8 mouse cellular contexts compared by ENCODE assay signal in genomic region chr2:25546811-25547491, GRCm38 (mm10). TPM values are rescaled to one million over a fixed set of nuclear protein-coding genes. Genes with fewer than 3 reads are reported as not detected.
DNase-seq lines count a peak whose midpoint lies in the region; ATAC-seq lines count a peak whose summit lies in the region.

Traf2 (minus strand) TSS chr2:25546940.

- peak within 1 kb of the TSS; percentile 88 for H3K4me2 ChIP-seq in heart, embryonic 13.5 days
- peak within 1 kb of the TSS; percentile 71 for H3K4me2 ChIP-seq in liver, embryonic 12.5 days
- H3K4me2 ChIP-seq in stomach, embryonic 15.5 days, result peak within 1 kb of the TSS; percentile 71

- H3K4me3 ChIP-seq in brown adipose tissue, adult 24 weeks (ENCODE audit: insufficient read depth, low read depth, low read length), result peak within 1 kb of the TSS; percentile 72
- peak within 1 kb of the TSS; percentile 84 for H3K4me3 ChIP-seq in heart, embryonic 13.5 days
- H3K4me3 ChIP-seq in liver, embryonic 12.5 days, result peak within 1 kb of the TSS; percentile 74
- peak within 1 kb of the TSS; percentile 82 for H3K4me3 ChIP-seq in stomach, embryonic 15.5 days (replicated peaks)

- DNase-seq in CD4-positive, CD25-positive, alpha-beta regulatory T cell, adult 2 months (ENCODE audit: low read depth, low spot score), result peak; percentile 99
- peak; percentile 92 for DNase-seq in fat pad, adult 2 months (ENCODE audit: extremely low read depth, low read depth, low spot score)
- DNase-seq in kidney, postnatal 10 days, result peak; percentile 99
- DNase-seq in natural killer cell, adult 2 months (ENCODE audit: low spot score in 2 of 2), result peak; percentile 98

- peak within 1 kb of the TSS; percentile 93 for H3K9ac ChIP-seq in heart, embryonic 13.5 days
- peak within 1 kb of the TSS; percentile 87 for H3K9ac ChIP-seq in liver, embryonic 12.5 days
- H3K9ac ChIP-seq in stomach, embryonic 15.5 days, result peak within 1 kb of the TSS; percentile 76

- peaks cover 17% of the 10 kb centered on the region for H3K4me1 ChIP-seq in brown adipose tissue, adult 24 weeks (ENCODE audit: control insufficient read depth, insufficient read depth, insufficient read length, low read length)
- H3K4me1 ChIP-seq in heart, embryonic 13.5 days, result peaks cover 19% of the 10 kb centered on the region
- H3K4me1 ChIP-seq in liver, embryonic 12.5 days, result peaks cover 33% of the 10 kb centered on the region
- H3K4me1 ChIP-seq in stomach, embryonic 15.5 days, result peaks cover 7% of the 10 kb centered on the region; the same call in 1 of the 2 replicates

- 3% methylated on average over 46 of the region's 48 CpGs for WGBS in heart, embryonic 13.5 days
- WGBS in liver, embryonic 12.5 days (ENCODE audit: insufficient replicate concordance), result 3% methylated on average over 48 of the region's 48 CpGs
- 3% methylated on average over 48 of the region's 48 CpGs for WGBS in stomach, embryonic 15.5 days

- no peaks in the 10 kb centered on the region for H3K9me3 ChIP-seq in heart, embryonic 13.5 days
- no peaks in the 10 kb centered on the region for H3K9me3 ChIP-seq in liver, embryonic 12.5 days (replicated peaks)
- H3K9me3 ChIP-seq in stomach, embryonic 15.5 days, result no peaks in the 10 kb centered on the region

- H3K36me3 ChIP-seq in heart, embryonic 13.5 days, result peaks cover 10% of the 10 kb centered on the region; the same call in 1 of the 2 replicates
- peaks cover 7% of the 10 kb centered on the region for H3K36me3 ChIP-seq in liver, embryonic 12.5 days
- no peaks in the 10 kb centered on the region for H3K36me3 ChIP-seq in stomach, embryonic 15.5 days

- H3K27me3 ChIP-seq in heart, embryonic 13.5 days (replicated peaks), result no peaks in the 10 kb centered on the region; the same call in 1 of the 2 replicates
- H3K27me3 ChIP-seq in liver, embryonic 12.5 days (replicated peaks), result 0 out of 2 replicates have a peak, but pooled peaks cover 4% of the 10 kb centered on the region
- H3K27me3 ChIP-seq in stomach, embryonic 15.5 days (replicated peaks), result no peaks in the 10 kb centered on the region

- ATAC-seq in heart, embryonic 13.5 days (ENCODE audit: extremely low read depth, insufficient number of reproducible peaks, low FRiP score, low TSS enrichment), result peak; percentile 99
- ATAC-seq in liver, embryonic 12.5 days, result peak; percentile 100
- ATAC-seq in stomach, embryonic 15.5 days (ENCODE audit: insufficient read depth, low FRiP score, low read depth), result peak; percentile 99

- peak within 1 kb of the TSS; percentile 73 for H3K27ac ChIP-seq in brown adipose tissue, adult 24 weeks (replicated peaks; ENCODE audit: low read depth, low read length)
- H3K27ac ChIP-seq in heart, embryonic 13.5 days (replicated peaks), result peak within 1 kb of the TSS; percentile 79
- peak within 1 kb of the TSS; percentile 85 for H3K27ac ChIP-seq in liver, embryonic 12.5 days
- peak within 1 kb of the TSS; percentile 76; the same call in 1 of the 2 replicates for H3K27ac ChIP-seq in stomach, embryonic 15.5 days

RNA-seq across cellular contexts. Expression of gene Traf2, which starts in this region (rescaled TPM):
- polyA plus RNA-seq in brown adipose tissue, adult 24 weeks (2012; ENCODE audit: insufficient read depth, insufficient read length, missing spikeins), result 7.0 and 12.9 TPM in 2 replicates
- polyA plus RNA-seq in heart, embryonic 13.5 days (2015; fragmentation: Nextera tagmentation; extraction: Ambion mirVana), result 21.0 and 22.9 TPM in 2 replicates
- polyA plus RNA-seq in liver, embryonic 12.5 days (2016; fragmentation: Nextera tagmentation; extraction: Ambion mirVana), result 22.4 and 24.4 TPM in 2 replicates
- polyA plus RNA-seq in stomach, embryonic 15.5 days (2015; fragmentation: Nextera tagmentation; extraction: Ambion mirVana), result 29.4 and 31.2 TPM in 2 replicates

Comparison
In these comparisons a context has a peak if more than half of its experiments do, and no peak if none do; other contexts are left out.
1. Peak in every context shown above with its lines: DNase-seq, ATAC-seq, H3K4me3 ChIP-seq and H3K27ac ChIP-seq.